Mouse (Mus musculus): ENCODE measurements around the gene Dusp23. TPM values are rescaled to one million over a fixed set of nuclear protein-coding genes. Genes with fewer than 3 reads are reported as not detected.
A peak's percentile ranks its signal among the peaks of the same experiment; 100 is the strongest.

Gene Dusp23
- polyA plus RNA-seq, 1 experiment from 2014 or later = 21.8 TPM

DNA sequence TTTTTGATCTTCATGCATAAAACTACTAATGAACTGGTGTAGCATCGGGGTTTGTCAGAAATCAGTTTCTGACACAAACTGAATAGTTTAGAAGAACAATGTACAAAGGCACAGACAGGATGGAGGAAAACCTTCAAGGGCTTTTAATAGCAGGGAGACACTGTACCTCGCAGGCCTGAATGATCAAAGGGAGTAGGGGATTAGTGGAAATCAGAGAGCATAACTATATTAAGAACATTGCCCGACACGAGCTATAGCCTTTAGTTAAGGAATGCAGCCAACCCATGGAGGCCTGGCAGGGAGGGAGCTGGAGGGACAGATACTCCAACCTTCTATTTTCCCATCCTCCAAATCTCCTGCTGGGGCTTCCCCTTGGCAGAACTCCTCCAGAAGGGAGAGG is 14.5 kb upstream of the Dusp23 start:
- no peak for ATAC-seq
- no peak for DNase-seq (ENCODE audit: low spot score)
- H3K27ac ChIP-seq (ENCODE audit: low read length) = no peak overlapping the region
- 44% methylated on average over 4 of the region's 4 CpGs for WGBS
- no peaks in the 10 kb centered on the region for H3K27me3 ChIP-seq (replicated peaks; ENCODE audit: insufficient read depth, low read length)
- H3K4me3 ChIP-seq (ENCODE audit: low read depth, low read length) = no peak overlapping the region
- TF ChIP-seq CTCF (IDR thresholded peaks at IDR 0.05) (no peak), EP300 (IDR thresholded peaks at IDR 0.05) (no peak)
- H3K4me1 ChIP-seq (ENCODE audit: insufficient read depth, low read depth, low read length) = no peaks in the 10 kb centered on the region
- no peaks in the 10 kb centered on the region for H3K9me3 ChIP-seq (ENCODE audit: low read length)
- H3K4me2 ChIP-seq (replicated peaks; ENCODE audit: low read depth, low read length) = no peak overlapping the region
- H3K9ac ChIP-seq (replicated peaks; ENCODE audit: low read depth) = no peak overlapping the region
- no peaks in the 10 kb centered on the region for H3K36me3 ChIP-seq (ENCODE audit: insufficient read depth, low read length)

DNA sequence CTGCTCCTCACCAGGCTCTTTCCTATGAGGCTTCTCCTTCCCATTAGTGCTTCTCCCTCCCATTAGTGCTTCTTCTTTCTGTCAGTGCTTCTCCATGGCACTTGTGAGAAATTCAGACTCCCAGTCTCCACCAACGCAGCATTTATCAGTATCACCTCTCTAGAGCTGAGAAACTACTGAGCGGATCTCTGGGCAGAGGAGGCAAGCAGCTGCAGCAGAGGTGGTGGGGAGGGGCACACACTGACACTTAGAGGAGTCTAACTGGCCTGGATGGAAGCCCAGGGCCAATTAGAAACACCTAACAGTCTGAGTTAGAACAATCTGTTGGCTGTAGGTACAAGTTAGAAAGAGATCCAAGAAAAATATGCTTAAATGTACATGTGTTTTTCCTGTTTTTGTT is 6.0 kb upstream of the Dusp23 start:
- H3K27me3 ChIP-seq (replicated peaks; ENCODE audit: insufficient read depth, low read length) = no peaks in the 10 kb centered on the region
- ATAC-seq (no peak), DNase-seq (ENCODE audit: low spot score) (no peak)
- no peak overlapping the region for H3K9ac ChIP-seq (replicated peaks; ENCODE audit: low read depth)
- no peak overlapping the region for H3K27ac ChIP-seq (ENCODE audit: low read length)
- no peaks in the 10 kb centered on the region for H3K4me1 ChIP-seq (ENCODE audit: insufficient read depth, low read depth, low read length)
- TF ChIP-seq CTCF (IDR thresholded peaks at IDR 0.05) (no peak), EP300 (IDR thresholded peaks at IDR 0.05) (no peak)
- H3K36me3 ChIP-seq (ENCODE audit: insufficient read depth, low read length) = no peaks in the 10 kb centered on the region
- no peak overlapping the region for H3K4me2 ChIP-seq (replicated peaks; ENCODE audit: low read depth, low read length)
- H3K4me3 ChIP-seq (ENCODE audit: low read depth, low read length) = no peak overlapping the region
- WGBS = 33% methylated on average over 2 of the region's 2 CpGs
- H3K9me3 ChIP-seq (ENCODE audit: low read length) = no peaks in the 10 kb centered on the region

DNA sequence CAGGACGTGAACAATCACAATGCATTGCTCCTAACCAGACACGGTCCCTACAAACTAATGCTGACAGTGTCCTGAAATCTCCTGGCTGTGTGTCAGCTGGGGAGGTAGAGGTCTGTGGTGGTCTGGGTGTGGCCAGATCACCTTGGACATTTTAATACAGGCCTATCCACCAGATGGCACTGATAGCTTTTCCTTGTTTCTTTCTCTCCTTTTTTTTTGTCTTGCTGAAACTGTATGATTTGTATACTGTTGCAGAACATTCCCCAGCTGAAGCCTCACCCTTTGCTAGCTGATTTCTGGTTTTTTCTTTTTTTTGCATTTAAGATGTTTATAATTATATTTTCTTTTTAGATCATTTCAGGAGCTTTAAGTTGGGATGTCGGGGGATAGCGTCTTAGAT is 5.0 kb upstream of the Dusp23 start:
- Histone ChIP-seq H3K27me3 (replicated peaks; ENCODE audit: insufficient read depth, low read length) (no peaks in the 10 kb centered on the region), H3K4me3 (ENCODE audit: low read depth, low read length) (no peak overlapping the region), H3K36me3 (ENCODE audit: insufficient read depth, low read length) (no peaks in the 10 kb centered on the region), H3K27ac (ENCODE audit: low read length) (no peak overlapping the region), H3K4me1 (ENCODE audit: insufficient read depth, low read depth, low read length) (no peaks in the 10 kb centered on the region), H3K4me2 (replicated peaks; ENCODE audit: low read depth, low read length) (no peak overlapping the region), H3K9ac (replicated peaks; ENCODE audit: low read depth) (no peak overlapping the region), H3K9me3 (ENCODE audit: low read length) (no peaks in the 10 kb centered on the region)
- ATAC-seq = no peak
- TF ChIP-seq EP300 (IDR thresholded peaks at IDR 0.05) = no peak
- TF ChIP-seq CTCF (IDR thresholded peaks at IDR 0.05) = peak; percentile 36
- 41% methylated on average over 4 of the region's 4 CpGs for WGBS
- peak; percentile 32 for DNase-seq (ENCODE audit: low spot score)

DNA sequence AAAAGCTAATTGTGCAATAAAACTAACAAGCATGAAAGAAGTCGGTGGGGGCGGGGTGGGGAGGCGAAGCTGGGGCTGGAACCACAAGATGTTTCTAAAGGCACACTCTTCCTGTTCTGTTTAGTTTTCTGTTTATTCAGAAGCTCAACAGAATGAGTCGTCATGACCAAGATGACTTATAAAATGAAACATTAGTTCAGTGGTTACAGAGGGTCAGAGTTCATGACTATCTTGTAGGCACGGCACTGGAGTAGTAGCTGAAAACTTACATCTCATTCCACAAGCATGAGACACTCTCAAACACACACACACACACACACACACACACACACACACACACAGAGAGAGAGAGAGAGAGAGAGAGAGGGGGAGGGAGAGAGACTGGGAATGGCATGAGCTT is 3.5 kb upstream of the Dusp23 start:
- no peaks in the 10 kb centered on the region for H3K4me1 ChIP-seq (ENCODE audit: insufficient read depth, low read depth, low read length)
- no peak overlapping the region for H3K27ac ChIP-seq (ENCODE audit: low read length)
- H3K36me3 ChIP-seq (ENCODE audit: insufficient read depth, low read length) = no peaks in the 10 kb centered on the region
- no peak overlapping the region for H3K4me2 ChIP-seq (replicated peaks; ENCODE audit: low read depth, low read length)
- DNase-seq (ENCODE audit: low spot score) = no peak
- no peak for ATAC-seq
- no peaks in the 10 kb centered on the region for H3K9me3 ChIP-seq (ENCODE audit: low read length)
- no peak overlapping the region for H3K9ac ChIP-seq (replicated peaks; ENCODE audit: low read depth)
- WGBS = 69% methylated on average over 5 of the region's 5 CpGs
- no peak for TF ChIP-seq EP300 (IDR thresholded peaks at IDR 0.05)
- no peak for TF ChIP-seq CTCF (IDR thresholded peaks at IDR 0.05)
- no peaks in the 10 kb centered on the region for H3K27me3 ChIP-seq (replicated peaks; ENCODE audit: insufficient read depth, low read length)
- no peak overlapping the region for H3K4me3 ChIP-seq (ENCODE audit: low read depth, low read length)

DNA sequence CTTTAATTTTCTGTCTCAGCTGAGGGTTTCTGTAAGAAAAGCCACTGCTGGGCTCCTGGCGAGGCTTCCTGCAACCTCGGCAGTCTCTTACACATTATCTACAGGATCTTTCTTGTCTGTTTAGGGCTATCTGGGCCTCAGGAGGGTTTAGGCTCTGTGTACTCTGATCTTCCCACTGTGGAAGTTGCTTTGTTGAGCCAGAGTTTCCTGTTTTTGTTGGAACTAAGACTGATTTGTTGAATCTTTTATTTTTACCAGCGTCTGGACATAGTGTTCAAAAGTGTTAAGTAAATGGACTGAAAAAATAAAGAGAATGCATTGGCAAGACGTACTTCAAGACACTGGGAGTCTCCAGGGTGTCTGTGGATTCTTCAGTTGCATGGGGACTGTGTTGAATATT is 2.5 kb upstream of the Dusp23 start:
- peak; percentile 77 for TF ChIP-seq EP300 (IDR thresholded peaks at IDR 0.05)
- no peak for TF ChIP-seq CTCF (IDR thresholded peaks at IDR 0.05)
- 26% methylated on average over 4 of the region's 4 CpGs for WGBS
- Histone ChIP-seq H3K27ac (ENCODE audit: low read length) (peak overlapping the region; percentile 39), H3K36me3 (ENCODE audit: insufficient read depth, low read length) (no peaks in the 10 kb centered on the region), H3K27me3 (replicated peaks; ENCODE audit: insufficient read depth, low read length) (no peaks in the 10 kb centered on the region), H3K9me3 (ENCODE audit: low read length) (no peaks in the 10 kb centered on the region), H3K4me2 (replicated peaks; ENCODE audit: low read depth, low read length) (no peak overlapping the region), H3K4me3 (ENCODE audit: low read depth, low read length) (no peak overlapping the region), H3K9ac (replicated peaks; ENCODE audit: low read depth) (no peak overlapping the region), H3K4me1 (ENCODE audit: insufficient read depth, low read depth, low read length) (no peaks in the 10 kb centered on the region)
- no peak for ATAC-seq
- peak; percentile 31 for DNase-seq (ENCODE audit: low spot score)

DNA sequence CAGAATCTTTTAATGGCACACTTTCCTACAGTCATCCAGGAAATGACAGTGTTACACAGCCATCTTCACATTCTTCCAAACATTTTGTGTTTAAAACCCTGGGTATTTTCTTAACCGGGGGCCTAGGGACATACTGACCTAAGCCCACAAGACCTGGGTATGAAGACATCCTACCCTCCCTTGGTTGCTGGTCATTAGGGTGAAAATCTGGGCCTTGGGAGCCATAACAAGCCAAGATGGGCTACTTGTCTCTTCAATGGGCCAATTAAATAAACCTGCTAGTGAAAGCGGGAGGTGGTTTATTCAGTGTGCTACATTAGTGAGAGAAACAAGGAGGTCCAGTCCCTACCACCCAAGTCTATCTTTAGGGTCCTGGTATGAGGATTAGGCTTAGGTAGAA is 1.4 kb upstream of the Dusp23 start:
- Histone ChIP-seq H3K9ac (replicated peaks; ENCODE audit: low read depth) (no peak overlapping the region), H3K9me3 (ENCODE audit: low read length) (no peaks in the 10 kb centered on the region), H3K36me3 (ENCODE audit: insufficient read depth, low read length) (no peaks in the 10 kb centered on the region), H3K4me2 (replicated peaks; ENCODE audit: low read depth, low read length) (no peak overlapping the region; the same call in 1 of the 2 replicates), H3K27me3 (replicated peaks; ENCODE audit: insufficient read depth, low read length) (no peaks in the 10 kb centered on the region), H3K27ac (ENCODE audit: low read length) (peak overlapping the region; percentile 39; the same call in 1 of the 2 replicates), H3K4me1 (ENCODE audit: insufficient read depth, low read depth, low read length) (no peaks in the 10 kb centered on the region), H3K4me3 (ENCODE audit: low read depth, low read length) (no peak overlapping the region)
- 74% methylated on average over 2 of the region's 2 CpGs for WGBS
- no peak for ATAC-seq
- no peak for DNase-seq (ENCODE audit: low spot score)
- TF ChIP-seq EP300 (IDR thresholded peaks at IDR 0.05) = no peak
- no peak for TF ChIP-seq CTCF (IDR thresholded peaks at IDR 0.05)

DNA sequence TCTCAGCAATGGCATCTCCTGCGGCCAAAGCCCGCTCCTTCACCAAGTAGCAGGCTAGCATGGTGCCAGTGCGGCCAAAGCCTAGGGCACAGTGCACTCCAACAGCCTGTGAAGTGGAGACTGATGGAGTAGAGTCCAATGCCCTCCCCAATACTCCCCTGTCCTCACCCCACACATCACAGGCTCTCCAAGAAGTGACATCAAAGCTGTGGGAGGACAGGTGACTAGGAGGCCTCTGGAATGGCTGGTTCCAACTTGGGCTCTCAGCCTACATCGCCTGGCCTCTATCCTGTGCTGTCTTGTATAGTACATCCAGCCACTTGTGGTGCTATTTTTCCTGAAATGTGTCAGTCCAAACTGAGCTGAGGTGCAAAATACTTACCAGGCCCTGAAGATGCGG is 1.0 kb downstream of the Dusp23 start:
- no peaks in the 10 kb centered on the region for H3K27me3 ChIP-seq (replicated peaks; ENCODE audit: insufficient read depth, low read length)
- TF ChIP-seq EP300 (IDR thresholded peaks at IDR 0.05) (no peak), CTCF (IDR thresholded peaks at IDR 0.05) (no peak)
- no peak overlapping the region for H3K27ac ChIP-seq (ENCODE audit: low read length)
- 0 out of 2 replicates have a peak overlapping the region, but pooled peaks have one; percentile 85 for H3K4me2 ChIP-seq (replicated peaks; ENCODE audit: low read depth, low read length)
- H3K4me3 ChIP-seq (ENCODE audit: low read depth, low read length) = no peak overlapping the region
- H3K9ac ChIP-seq (replicated peaks; ENCODE audit: low read depth) = no peak overlapping the region
- no peak for DNase-seq (ENCODE audit: low spot score)
- no peaks in the 10 kb centered on the region for H3K4me1 ChIP-seq (ENCODE audit: insufficient read depth, low read depth, low read length)
- H3K9me3 ChIP-seq (ENCODE audit: low read length) = no peaks in the 10 kb centered on the region
- H3K36me3 ChIP-seq (ENCODE audit: insufficient read depth, low read length) = no peaks in the 10 kb centered on the region
- 88% methylated on average over 5 of the region's 5 CpGs for WGBS
- ATAC-seq = no peak
